Mouse (Mus musculus) lung, adult 2 months (tissue): ENCODE data around the gene Srebf2.

Source experiments
- CTCF ChIP-seq: fragments of 200-500 bp; IDR thresholded peaks from 2 replicates; pipeline ENCODE4 v1.5.1; 2011; ENCODE audit warnings: mild to moderate bottlenecking, low read length, control low read depth; ENCODE audit not compliant: insufficient read depth
- POLR2A ChIP-seq: fragments of 200-500 bp; IDR thresholded peaks from 2 replicates; pipeline ENCODE4 v1.6.1; 2011; ENCODE audit warnings: low read depth, mild to moderate bottlenecking, control low read depth, low read length, borderline replicate concordance; ENCODE audit errors: extremely low read depth

- peak; percentile 85 for TF ChIP-seq CTCF
- no peak for TF ChIP-seq POLR2A
These were observed 8.4 kb upstream of the Srebf2 start for GRCm38 (mm10) chr15:82138565-82138964.
